Mouse (Mus musculus): ENCODE measurements around the gene Nemp1.

GRCm38 (mm10) chr10:127745886-127746285, 79.2 kb downstream of the Nemp1 start:
- TF ChIP-seq EP300 (IDR thresholded peaks at IDR 0.05; ENCODE audit: low read depth) (no peak), CTCF (IDR thresholded peaks at IDR 0.05; ENCODE audit: low read depth) (no peak)

All from liver, postnatal 0 days (tissue).